In genomic region chr2:166346421-166347182, GRCm38 (mm10) we compare ENCODE assay signal across 16 mouse cellular contexts.
DNase-seq lines count a peak whose midpoint lies in the region; ATAC-seq lines count a peak whose summit lies in the region.
"Had no signal": no experiment of that assay in that cellular context is flagged by ENCODE, and none has a peak within 500 bp of the region (broad histone marks: within the 10 kb centered on the region; RNA-seq: fewer than 3 reads in every experiment).

No protein-coding gene starts in this region.

- no peak overlapping the region for H3K27ac ChIP-seq in kidney, embryonic 16.5 days (ENCODE audit: low read length)
- 0 out of 2 replicates have a peak overlapping the region, but pooled peaks have one; percentile 12 for H3K27ac ChIP-seq in embryonic facial prominence, embryonic 12.5 days
- peak overlapping the region; percentile 86 for H3K27ac ChIP-seq in hindbrain, embryonic 13.5 days
- peak overlapping the region; percentile 60 for H3K27ac ChIP-seq in neural tube, embryonic 12.5 days
- H3K27ac ChIP-seq: embryonic facial prominence, embryonic 15.5 days; gastrocnemius, adult 2 months had no signal

- ATAC-seq in kidney, embryonic 16.5 days (ENCODE audit: low FRiP score, low TSS enrichment): peak; percentile 47
- no peak for ATAC-seq in embryonic facial prominence, embryonic 12.5 days (ENCODE audit: insufficient number of reproducible peaks, insufficient read depth, low FRiP score, low TSS enrichment)
- peak; percentile 76 for ATAC-seq in hindbrain, embryonic 13.5 days (ENCODE audit: low FRiP score)
- peak; percentile 64 for ATAC-seq in neural tube, embryonic 12.5 days (ENCODE audit: low FRiP score, low read depth)
- ATAC-seq: intestine, postnatal 0 days had no signal

- H3K9me3 ChIP-seq in kidney, embryonic 16.5 days (ENCODE audit: low read length): no peaks in the 10 kb centered on the region
- no peaks in the 10 kb centered on the region for H3K9me3 ChIP-seq in embryonic facial prominence, embryonic 12.5 days
- H3K9me3 ChIP-seq in hindbrain, embryonic 13.5 days: no peaks in the 10 kb centered on the region
- H3K9me3 ChIP-seq in neural tube, embryonic 12.5 days: no peaks in the 10 kb centered on the region
- H3K9me3 ChIP-seq: embryonic facial prominence, embryonic 15.5 days had no signal

- peaks cover 47% of the 10 kb centered on the region for H3K4me1 ChIP-seq in kidney, embryonic 16.5 days (ENCODE audit: insufficient read depth, low read length)
- peaks cover 37% of the 10 kb centered on the region for H3K4me1 ChIP-seq in embryonic facial prominence, embryonic 12.5 days
- H3K4me1 ChIP-seq in hindbrain, embryonic 13.5 days (replicated peaks): peaks cover 68% of the 10 kb centered on the region
- H3K4me1 ChIP-seq in neural tube, embryonic 12.5 days: peaks cover 53% of the 10 kb centered on the region

- no peaks in the 10 kb centered on the region for H3K36me3 ChIP-seq in kidney, embryonic 16.5 days (ENCODE audit: insufficient read depth, low read length)
- H3K36me3 ChIP-seq in embryonic facial prominence, embryonic 12.5 days: no peaks in the 10 kb centered on the region
- no peaks in the 10 kb centered on the region for H3K36me3 ChIP-seq in hindbrain, embryonic 13.5 days
- H3K36me3 ChIP-seq in neural tube, embryonic 12.5 days: no peaks in the 10 kb centered on the region
- H3K36me3 ChIP-seq: embryonic facial prominence, embryonic 15.5 days had no signal

- H3K27me3 ChIP-seq in kidney, embryonic 16.5 days (ENCODE audit: insufficient read depth, low read length): peaks cover 25% of the 10 kb centered on the region
- no peaks in the 10 kb centered on the region for H3K27me3 ChIP-seq in embryonic facial prominence, embryonic 12.5 days
- peaks cover 52% of the 10 kb centered on the region for H3K27me3 ChIP-seq in hindbrain, embryonic 13.5 days
- H3K27me3 ChIP-seq in neural tube, embryonic 12.5 days (replicated peaks): peaks cover 2% of the 10 kb centered on the region; the same call in 1 of the 2 replicates
- H3K27me3 ChIP-seq: embryonic facial prominence, embryonic 15.5 days had no signal

- no peak for DNase-seq in kidney, postnatal 4 days
- no peak for DNase-seq in spleen, postnatal 14 days (ENCODE audit: low spot score in 2 of 2)
- no peak for DNase-seq in thymus, postnatal 10 days (ENCODE audit: low spot score in 2 of 2)
- no peak for DNase-seq in c-Kit-positive CD71-positive TER-119-positive erythroid progenitor cells, embryonic 14.5 days (ENCODE audit: low spot score)
- DNase-seq: adrenal gland, postnatal 25 days; cerebellum, adult 8-10 months; gastrocnemius, adult 2 months; layer of hippocampus, postnatal 36 days; thymus, adult 2 months had no signal

- 16% methylated on average over 18 of the region's 18 CpGs for WGBS in kidney, embryonic 16.5 days
- WGBS in embryonic facial prominence, embryonic 12.5 days: 70% methylated on average over 18 of the region's 18 CpGs
- 26% methylated on average over 18 of the region's 18 CpGs for WGBS in hindbrain, embryonic 13.5 days
- WGBS in neural tube, embryonic 12.5 days: 10% methylated on average over 18 of the region's 18 CpGs

- no peak overlapping the region for H3K9ac ChIP-seq in kidney, embryonic 16.5 days (replicated peaks; ENCODE audit: low read length)
- no peak overlapping the region for H3K9ac ChIP-seq in embryonic facial prominence, embryonic 12.5 days
- no peak overlapping the region; the same call in 1 of the 2 replicates for H3K9ac ChIP-seq in hindbrain, embryonic 13.5 days
- no peak overlapping the region for H3K9ac ChIP-seq in neural tube, embryonic 12.5 days
- H3K9ac ChIP-seq: embryonic facial prominence, embryonic 15.5 days had no signal

- no peak overlapping the region for H3K4me3 ChIP-seq in kidney, embryonic 16.5 days (ENCODE audit: low read length)
- H3K4me3 ChIP-seq in embryonic facial prominence, embryonic 12.5 days: no peak overlapping the region
- H3K4me3 ChIP-seq in hindbrain, embryonic 13.5 days: no peak overlapping the region
- no peak overlapping the region for H3K4me3 ChIP-seq in neural tube, embryonic 12.5 days
- H3K4me3 ChIP-seq: embryonic facial prominence, embryonic 15.5 days; gastrocnemius, adult 2 months had no signal

- H3K4me2 ChIP-seq in kidney, embryonic 16.5 days (replicated peaks; ENCODE audit: low read depth, low read length): no peak overlapping the region
- H3K4me2 ChIP-seq in embryonic facial prominence, embryonic 12.5 days (replicated peaks): no peak overlapping the region
- H3K4me2 ChIP-seq in hindbrain, embryonic 13.5 days: 0 out of 2 replicates have a peak overlapping the region, but pooled peaks have one; percentile 13
- H3K4me2 ChIP-seq in neural tube, embryonic 12.5 days (replicated peaks): 0 out of 2 replicates have a peak overlapping the region, but pooled peaks have one; percentile 29
- H3K4me2 ChIP-seq: embryonic facial prominence, embryonic 15.5 days; liver, embryonic 11.5 days had no signal

Comparison
In these comparisons a context has a peak if more than half of its experiments do, and no peak if none do; other contexts are left out.
1. H3K4me2 ChIP-seq: peak in hindbrain, embryonic 13.5 days (single experiment) and neural tube, embryonic 12.5 days (single experiment); none in kidney, embryonic 16.5 days (single experiment) and embryonic facial prominence, embryonic 12.5 days (single experiment).